Mouse (Mus musculus) 416B (cell line): ENCODE data around the gene P4htm.

Experiments
- DNase-seq: peaks from one replicate; pipeline ENCODE4 v3.0.0; 2011; ENCODE audit warnings: low read depth

Gene P4htm

DNA sequence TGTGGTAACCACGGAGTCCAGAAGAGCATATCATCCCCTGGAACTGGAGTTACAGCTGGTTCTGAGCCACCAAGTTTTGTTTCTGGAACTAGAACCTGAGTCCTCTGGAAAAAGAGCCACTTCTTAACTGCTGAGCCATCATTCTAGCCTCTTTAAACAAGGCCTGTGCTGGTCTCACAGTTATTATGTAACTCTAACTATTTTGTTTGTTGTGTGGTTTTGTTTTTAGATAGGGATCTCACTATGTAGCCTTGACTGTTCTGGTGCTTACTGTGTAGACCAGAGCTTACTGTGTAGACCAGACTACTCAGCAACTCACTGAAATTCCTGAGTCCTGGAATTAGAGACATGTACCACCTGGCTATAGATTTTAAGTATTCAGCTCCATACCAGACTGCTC, 50.6 kb downstream of the P4htm start:
- no peak for DNase-seq

- DNase-seq = no peak
These were observed 51.5 kb downstream of the P4htm start for GRCm38 (mm10) chr9:108545986-108546385.

- DNase-seq = no peak
These were observed 56.6 kb downstream of the P4htm start for GRCm38 (mm10) chr9:108540846-108541245.

- no peak for DNase-seq
These were observed 66.0 kb downstream of the P4htm start for GRCm38 (mm10) chr9:108531496-108531895.

GRCm38 (mm10) chr9:108530954-108531353, 66.5 kb downstream of the P4htm start:
- no peak for DNase-seq
